Mouse (Mus musculus): ENCODE measurements around the gene Nell1. TPM values are rescaled to one million over a fixed set of nuclear protein-coding genes. Genes with fewer than 3 reads are reported as not detected.

Nell1 gene
- polyA plus RNA-seq, 1 experiment from 2014 or later = 1.6 TPM

DNA sequence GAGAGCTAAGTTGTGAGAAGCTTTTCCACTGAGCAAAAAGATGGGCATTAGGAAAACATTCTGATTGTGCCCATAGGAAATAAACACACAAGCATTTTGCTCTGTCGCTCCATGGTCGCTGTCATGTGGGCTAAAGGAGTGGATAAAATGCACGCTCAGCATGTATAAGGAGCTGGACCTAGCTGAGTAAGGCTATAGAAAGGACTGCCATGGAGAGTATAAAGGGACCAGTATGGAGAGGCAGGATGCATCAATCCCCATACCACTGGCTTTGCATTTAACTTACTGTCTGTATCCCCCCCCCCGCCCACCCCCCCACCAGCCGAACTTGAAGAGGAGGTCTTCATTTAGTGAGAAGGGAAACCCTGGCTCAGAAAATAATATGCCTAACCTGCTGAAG, 711.7 kb downstream of the Nell1 start:
- no peak for DNase-seq (ENCODE audit: low spot score)
- Histone ChIP-seq H3K27me3 (ENCODE audit: insufficient read depth, poor library complexity, severe bottlenecking) (no peaks in the 10 kb centered on the region), H3K36me3 (no peaks in the 10 kb centered on the region), H3K4me1 (replicated peaks) (no peaks in the 10 kb centered on the region), H3K4me3 (no peak overlapping the region), H3K9me3 (no peaks in the 10 kb centered on the region), H3K27ac (no peak overlapping the region)
- WGBS = 93% methylated on average over 5 of the region's 5 CpGs

DNA sequence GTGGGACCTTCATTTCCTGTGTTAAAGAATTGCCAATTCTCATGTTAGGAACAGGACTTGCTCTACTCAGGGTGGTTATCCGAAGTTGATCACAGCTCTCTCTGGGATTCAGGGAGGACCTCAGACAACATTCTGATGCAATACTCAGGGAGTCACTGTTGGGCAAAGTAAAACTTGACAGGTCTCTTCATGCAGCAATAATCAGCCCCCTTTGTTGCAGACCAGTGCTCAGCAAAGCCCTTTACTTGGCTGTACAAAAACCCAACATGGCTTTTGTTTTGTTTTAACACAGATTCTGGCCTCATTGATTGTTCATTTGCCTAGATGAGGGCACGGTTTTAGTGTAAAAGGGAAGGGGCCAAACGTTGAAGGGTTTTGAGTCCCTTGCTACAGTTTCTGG, 750.5 kb downstream of the Nell1 start:
- no peak overlapping the region for H3K4me3 ChIP-seq
- no peaks in the 10 kb centered on the region for H3K27me3 ChIP-seq (ENCODE audit: insufficient read depth, poor library complexity, severe bottlenecking)
- no peaks in the 10 kb centered on the region for H3K9me3 ChIP-seq
- H3K27ac ChIP-seq = no peak overlapping the region
- no peaks in the 10 kb centered on the region for H3K36me3 ChIP-seq
- no peak for DNase-seq (ENCODE audit: low spot score)
- WGBS = 46% methylated on average over 3 of the region's 3 CpGs
- H3K4me1 ChIP-seq (replicated peaks) = peaks cover 9% of the 10 kb centered on the region; the same call in 1 of the 2 replicates

DNA sequence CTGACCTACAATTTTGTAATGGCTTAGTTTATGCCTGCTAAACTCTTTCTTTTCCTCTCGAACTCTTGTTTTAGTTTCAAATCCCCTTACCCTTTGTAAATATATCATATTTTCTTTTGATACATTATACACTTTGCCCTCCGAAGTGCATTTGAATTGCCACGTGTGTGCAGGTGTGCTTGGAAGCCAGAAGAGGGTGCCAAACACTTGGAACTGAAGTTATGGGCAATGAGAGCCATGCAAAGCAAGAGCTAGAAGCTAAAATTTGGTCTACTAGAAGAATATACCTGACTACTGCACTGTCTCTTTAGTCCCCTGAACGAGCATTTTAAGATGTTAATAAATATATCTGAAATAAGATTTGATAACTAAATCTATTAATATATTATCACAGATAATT, 756.3 kb downstream of the Nell1 start:
- DNase-seq (ENCODE audit: low spot score) = no peak
- H3K4me3 ChIP-seq = no peak overlapping the region
- H3K27me3 ChIP-seq (ENCODE audit: insufficient read depth, poor library complexity, severe bottlenecking) = no peaks in the 10 kb centered on the region
- WGBS = 64% methylated on average over 4 of the region's 4 CpGs
- no peaks in the 10 kb centered on the region for H3K4me1 ChIP-seq (replicated peaks)
- H3K9me3 ChIP-seq = no peaks in the 10 kb centered on the region
- H3K27ac ChIP-seq = no peak overlapping the region
- no peaks in the 10 kb centered on the region for H3K36me3 ChIP-seq

DNA sequence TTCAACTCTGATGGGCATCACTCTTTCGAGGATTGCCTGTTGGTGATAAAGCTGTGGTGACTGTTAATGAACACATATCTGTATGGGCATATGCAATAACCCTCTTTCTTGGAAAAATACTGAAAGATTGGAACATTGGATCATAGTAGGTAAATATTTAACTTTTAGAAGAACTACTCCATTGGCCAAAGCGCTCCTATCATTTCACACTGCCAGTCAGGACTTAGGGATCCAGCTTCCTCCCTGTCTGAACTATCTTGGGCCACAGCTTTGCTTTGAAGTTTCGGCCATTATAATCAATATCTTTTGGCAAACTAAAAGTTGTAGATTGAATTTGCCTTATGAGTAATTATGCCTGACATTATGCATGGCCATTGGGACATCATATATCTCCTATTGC, 780.9 kb downstream of the Nell1 start:
- Histone ChIP-seq H3K27ac (no peak overlapping the region), H3K27me3 (ENCODE audit: insufficient read depth, poor library complexity, severe bottlenecking) (no peaks in the 10 kb centered on the region), H3K9me3 (no peaks in the 10 kb centered on the region), H3K4me1 (replicated peaks) (no peaks in the 10 kb centered on the region), H3K36me3 (no peaks in the 10 kb centered on the region), H3K4me3 (no peak overlapping the region)
- 92% methylated on average over 3 of the region's 3 CpGs for WGBS
- no peak for DNase-seq (ENCODE audit: low spot score)

DNA sequence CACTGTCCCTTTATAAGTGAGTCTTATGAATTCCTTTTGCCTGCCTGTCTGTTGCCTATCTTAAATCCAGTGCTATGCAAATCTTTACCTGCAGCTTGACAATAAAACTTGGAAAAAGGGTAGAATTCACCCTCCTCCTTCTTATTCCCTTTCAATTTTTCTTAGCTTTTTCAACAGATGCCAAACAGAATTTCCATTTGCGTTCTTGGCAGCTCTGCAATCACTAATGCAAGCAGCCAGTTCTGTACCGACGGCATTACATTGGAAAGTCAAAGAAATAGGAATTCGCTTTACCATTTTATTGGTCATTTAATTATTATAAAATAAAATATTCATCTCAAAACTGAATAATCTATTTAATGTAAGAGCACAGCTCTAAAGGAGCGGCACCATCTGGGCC, 781.7 kb downstream of the Nell1 start:
- H3K9me3 ChIP-seq = no peaks in the 10 kb centered on the region
- WGBS = 91% methylated on average over 5 of the region's 5 CpGs
- H3K27ac ChIP-seq = no peak overlapping the region
- H3K36me3 ChIP-seq = no peaks in the 10 kb centered on the region
- H3K27me3 ChIP-seq (ENCODE audit: insufficient read depth, poor library complexity, severe bottlenecking) = no peaks in the 10 kb centered on the region
- H3K4me3 ChIP-seq = no peak overlapping the region
- no peaks in the 10 kb centered on the region for H3K4me1 ChIP-seq (replicated peaks)
- no peak for DNase-seq (ENCODE audit: low spot score)

DNA sequence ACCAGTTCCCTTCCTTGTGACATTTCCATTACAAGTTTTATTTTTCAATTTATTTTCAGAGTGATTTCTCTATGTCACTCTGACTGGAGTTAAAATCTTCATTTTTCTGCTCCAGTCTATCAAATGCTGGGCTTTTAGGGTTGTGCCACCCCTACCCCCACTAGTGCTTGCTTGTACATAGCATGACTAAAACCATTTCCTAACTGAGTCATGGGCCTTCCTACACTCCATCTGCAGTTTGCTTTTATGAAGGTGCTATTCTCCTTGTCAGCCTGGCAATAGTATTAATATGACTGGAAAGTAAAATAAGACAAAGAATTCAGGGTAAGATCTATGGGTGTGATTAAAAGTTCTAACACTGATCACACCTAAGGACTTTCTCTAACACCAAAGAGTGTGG, 798.9 kb downstream of the Nell1 start:
- Histone ChIP-seq H3K4me1 (replicated peaks) (no peaks in the 10 kb centered on the region), H3K4me3 (no peak overlapping the region), H3K9me3 (no peaks in the 10 kb centered on the region), H3K27ac (no peak overlapping the region), H3K36me3 (no peaks in the 10 kb centered on the region), H3K27me3 (ENCODE audit: insufficient read depth, poor library complexity, severe bottlenecking) (no peaks in the 10 kb centered on the region)
- no peak for DNase-seq (ENCODE audit: low spot score)

DNA sequence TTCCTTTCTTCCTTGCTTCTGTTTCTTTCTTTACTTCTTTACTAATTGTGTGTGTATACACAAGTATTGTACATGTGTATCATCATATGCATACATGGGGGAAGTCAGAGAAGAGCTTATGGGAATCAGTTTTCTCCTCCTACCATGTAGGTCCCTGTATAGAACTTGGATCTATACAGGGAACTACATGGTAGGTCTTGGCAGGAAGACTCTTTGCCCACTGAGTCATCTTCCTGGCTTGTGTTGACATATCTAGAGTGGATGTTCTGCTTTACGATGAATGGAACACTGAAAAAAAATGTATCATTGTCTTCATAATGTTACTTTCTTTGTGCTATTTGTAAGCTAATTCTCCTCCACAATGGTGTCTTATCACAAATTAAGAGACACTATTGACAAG, 806.4 kb downstream of the Nell1 start:
- H3K4me1 ChIP-seq (replicated peaks) = no peaks in the 10 kb centered on the region
- H3K36me3 ChIP-seq = no peaks in the 10 kb centered on the region
- 98% methylated on average over 1 of the region's 1 CpGs for WGBS
- no peak overlapping the region for H3K4me3 ChIP-seq
- no peaks in the 10 kb centered on the region for H3K9me3 ChIP-seq
- DNase-seq (ENCODE audit: low spot score) = no peak
- H3K27me3 ChIP-seq (ENCODE audit: insufficient read depth, poor library complexity, severe bottlenecking) = no peaks in the 10 kb centered on the region
- no peak overlapping the region for H3K27ac ChIP-seq

DNA sequence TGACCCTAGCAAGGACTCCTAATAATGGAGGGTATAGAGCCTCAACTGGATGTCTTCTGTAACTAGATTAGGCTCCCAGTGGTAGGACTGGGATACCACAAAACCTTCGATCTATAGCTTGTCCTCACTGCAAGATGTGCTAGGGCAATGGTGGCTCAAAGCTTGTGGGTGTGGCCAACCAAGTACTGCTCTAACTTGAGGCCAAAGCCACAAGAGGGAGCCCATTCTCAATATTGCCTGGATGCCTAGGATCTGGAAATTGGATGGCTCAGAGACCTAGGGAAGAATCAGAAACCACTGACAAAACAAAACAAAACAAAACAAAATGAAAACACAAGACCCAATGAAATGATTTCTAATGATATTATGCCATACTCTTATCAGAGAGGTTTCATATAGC, 809.0 kb downstream of the Nell1 start:
- peak; percentile 35 for DNase-seq (ENCODE audit: low spot score)

DNA sequence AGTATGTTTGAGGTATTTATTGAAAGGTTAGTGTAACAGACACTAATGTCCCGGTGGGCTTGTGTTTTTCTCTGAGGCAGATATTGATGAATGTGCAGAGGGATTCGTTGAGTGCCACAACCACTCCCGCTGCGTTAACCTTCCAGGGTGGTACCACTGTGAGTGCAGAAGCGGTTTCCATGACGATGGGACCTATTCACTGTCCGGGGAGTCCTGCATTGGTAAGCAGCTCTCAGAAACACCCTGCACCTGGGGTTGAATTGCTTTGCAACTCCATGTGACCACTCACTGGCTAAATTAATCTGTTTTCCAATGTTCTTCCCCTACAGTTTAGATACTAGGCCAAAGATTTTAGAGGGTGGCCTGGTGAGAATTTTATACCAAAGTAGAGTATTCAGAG, 851.5 kb downstream of the Nell1 start:
- H3K27me3 ChIP-seq (ENCODE audit: insufficient read depth, poor library complexity, severe bottlenecking) = no peaks in the 10 kb centered on the region
- no peak for DNase-seq (ENCODE audit: low spot score)
- peaks cover 11% of the 10 kb centered on the region for H3K4me1 ChIP-seq (replicated peaks)
- H3K27ac ChIP-seq = no peak overlapping the region
- no peak overlapping the region for H3K4me3 ChIP-seq
- 22% methylated on average over 7 of the region's 7 CpGs for WGBS
- H3K9me3 ChIP-seq = no peaks in the 10 kb centered on the region
- H3K36me3 ChIP-seq = no peaks in the 10 kb centered on the region

More for the DNA sequence above, 809.0 kb downstream of the Nell1 start:
- H3K27ac ChIP-seq = no peak overlapping the region
- 58% methylated on average over 1 of the region's 1 CpGs for WGBS
- H3K36me3 ChIP-seq = no peaks in the 10 kb centered on the region
- no peak overlapping the region for H3K4me3 ChIP-seq
- H3K4me1 ChIP-seq (replicated peaks) = no peaks in the 10 kb centered on the region
- no peaks in the 10 kb centered on the region for H3K9me3 ChIP-seq
- H3K27me3 ChIP-seq (ENCODE audit: insufficient read depth, poor library complexity, severe bottlenecking) = no peaks in the 10 kb centered on the region

DNA sequence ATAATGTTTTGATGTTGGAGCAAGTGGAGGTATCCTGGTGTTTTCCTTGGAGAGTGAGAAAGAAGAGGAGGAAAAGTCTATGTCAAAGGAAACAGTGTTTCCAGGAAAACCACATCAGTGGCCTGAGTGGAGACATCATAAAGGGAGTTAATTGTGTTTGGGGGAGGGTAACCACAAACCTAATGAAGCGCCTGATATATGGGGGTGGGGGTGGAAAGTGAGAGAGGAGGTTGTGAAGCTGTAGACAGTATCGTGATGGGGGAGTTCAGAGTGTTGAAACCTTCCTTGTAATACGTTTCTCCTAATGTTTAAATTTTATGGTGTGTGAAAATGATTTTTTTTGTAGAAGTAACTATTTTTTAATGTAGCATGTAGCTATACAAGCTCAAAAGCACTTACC, 858.1 kb downstream of the Nell1 start:
- 75% methylated on average over 3 of the region's 3 CpGs for WGBS
- H3K27ac ChIP-seq = no peak overlapping the region

DNA sequence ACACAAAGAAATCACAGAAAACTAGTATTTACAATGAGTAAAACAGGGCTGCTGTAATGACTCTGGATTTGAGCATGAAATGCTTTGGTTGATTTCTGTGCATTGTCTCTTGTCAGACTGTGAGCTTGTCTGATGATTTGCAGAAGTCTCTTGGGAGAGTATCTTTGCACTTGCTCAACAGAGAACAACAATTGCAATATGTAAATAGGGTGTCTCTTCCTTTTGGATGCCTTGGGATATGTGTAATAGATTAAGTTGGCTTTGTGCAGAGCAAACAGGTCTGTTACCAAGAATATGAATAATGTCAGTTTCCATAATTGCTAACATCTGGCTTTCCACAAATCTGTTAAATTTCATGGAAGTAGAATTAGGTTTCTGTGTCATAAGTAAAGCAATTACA, 868.0 kb downstream of the Nell1 start:
- H3K27ac ChIP-seq = no peak overlapping the region
- H3K27me3 ChIP-seq (ENCODE audit: insufficient read depth, poor library complexity, severe bottlenecking) = no peaks in the 10 kb centered on the region
- no peak for DNase-seq (ENCODE audit: low spot score)
- no peaks in the 10 kb centered on the region for H3K9me3 ChIP-seq
- H3K36me3 ChIP-seq = no peaks in the 10 kb centered on the region
- H3K4me1 ChIP-seq (replicated peaks) = no peaks in the 10 kb centered on the region
- H3K4me3 ChIP-seq = no peak overlapping the region

More for the DNA sequence above, 858.1 kb downstream of the Nell1 start:
- Histone ChIP-seq H3K27me3 (ENCODE audit: insufficient read depth, poor library complexity, severe bottlenecking) (no peaks in the 10 kb centered on the region), H3K4me1 (replicated peaks) (0 out of 2 replicates have a peak, but pooled peaks cover 3% of the 10 kb centered on the region), H3K4me3 (no peak overlapping the region), H3K9me3 (no peaks in the 10 kb centered on the region), H3K36me3 (no peaks in the 10 kb centered on the region)
- DNase-seq (ENCODE audit: low spot score) = no peak

DNA sequence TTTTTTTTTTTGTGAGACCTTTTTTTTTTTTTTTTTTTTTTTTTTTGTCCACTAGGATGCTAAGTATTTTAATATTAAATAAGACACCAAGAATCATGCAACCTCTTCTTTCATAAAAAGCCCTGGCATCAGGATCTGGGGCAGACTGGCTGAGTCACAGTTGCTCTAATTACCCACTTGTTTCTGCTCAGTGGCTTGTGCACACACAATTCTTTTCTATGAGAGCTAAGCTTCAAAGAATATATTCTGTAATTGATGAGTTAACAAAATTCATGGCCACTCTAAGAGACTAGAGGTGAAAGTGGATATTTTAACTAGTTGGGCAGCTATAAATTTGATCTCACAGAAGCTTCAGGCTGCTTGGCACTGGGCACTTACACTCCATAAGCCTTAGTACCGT, 873.3 kb downstream of the Nell1 start:
- H3K4me3 ChIP-seq = no peak overlapping the region
- WGBS = 87% methylated on average over 1 of the region's 1 CpGs

DNA sequence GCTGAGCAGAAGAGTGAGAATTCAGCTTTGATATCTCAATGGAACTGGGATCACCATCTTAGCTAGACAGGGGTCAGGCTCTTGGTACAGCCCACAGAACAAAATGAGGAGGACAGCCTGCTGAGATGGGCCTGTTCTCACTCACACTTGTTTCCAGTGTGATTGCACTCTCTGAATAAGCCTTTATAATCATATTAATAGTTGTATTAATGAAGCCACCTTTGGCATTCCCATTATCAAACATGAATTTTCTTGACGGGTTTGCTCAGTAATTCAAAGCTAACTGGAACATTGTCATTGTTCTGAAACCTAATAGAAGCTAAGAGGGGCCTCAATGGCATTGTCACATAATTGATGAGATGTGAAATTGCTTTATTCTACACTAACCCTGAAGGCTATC, 875.6 kb downstream of the Nell1 start:
- Histone ChIP-seq H3K36me3 (no peaks in the 10 kb centered on the region), H3K4me1 (replicated peaks) (no peaks in the 10 kb centered on the region), H3K27ac (no peak overlapping the region), H3K9me3 (no peaks in the 10 kb centered on the region), H3K4me3 (no peak overlapping the region), H3K27me3 (ENCODE audit: insufficient read depth, poor library complexity, severe bottlenecking) (no peaks in the 10 kb centered on the region)
- DNase-seq (ENCODE audit: low spot score) = no peak
- WGBS = 36% methylated on average over 1 of the region's 1 CpGs

More for the DNA sequence above, 873.3 kb downstream of the Nell1 start:
- DNase-seq (ENCODE audit: low spot score) = no peak
- Histone ChIP-seq H3K4me1 (replicated peaks) (no peaks in the 10 kb centered on the region), H3K27ac (no peak overlapping the region), H3K27me3 (ENCODE audit: insufficient read depth, poor library complexity, severe bottlenecking) (no peaks in the 10 kb centered on the region), H3K36me3 (no peaks in the 10 kb centered on the region), H3K9me3 (no peaks in the 10 kb centered on the region)

DNA sequence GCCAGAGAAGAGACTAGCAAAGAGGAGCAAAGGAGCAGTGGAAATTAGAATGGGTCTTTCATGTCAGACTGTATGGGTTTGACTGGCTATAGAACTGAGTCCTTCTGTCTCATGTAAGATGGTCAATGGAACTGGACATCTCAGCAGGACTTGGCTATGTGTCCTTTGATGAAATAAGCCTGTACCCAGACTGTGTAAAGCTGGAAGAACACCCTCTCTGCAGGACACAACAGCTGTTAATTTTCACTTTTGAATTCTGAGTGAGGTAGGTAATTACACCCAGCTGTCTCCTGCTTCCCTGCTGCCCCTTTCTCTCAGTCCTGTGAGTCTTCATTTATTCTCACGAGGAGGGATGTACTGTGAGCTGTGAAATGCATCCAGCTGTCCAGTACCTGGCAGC, 895.5 kb downstream of the Nell1 start:
- no peaks in the 10 kb centered on the region for H3K27me3 ChIP-seq (ENCODE audit: insufficient read depth, poor library complexity, severe bottlenecking)
- H3K4me3 ChIP-seq = no peak overlapping the region
- no peaks in the 10 kb centered on the region for H3K36me3 ChIP-seq
- WGBS = 20% methylated on average over 1 of the region's 1 CpGs
- H3K4me1 ChIP-seq (replicated peaks) = peaks cover 5% of the 10 kb centered on the region; the same call in 1 of the 2 replicates
- DNase-seq (ENCODE audit: low spot score) = peak; percentile 9
- H3K9me3 ChIP-seq = no peaks in the 10 kb centered on the region
- no peak overlapping the region for H3K27ac ChIP-seq

Measured in hindbrain, embryonic 10.5 days (tissue).